Mouse (Mus musculus) brain, embryonic 14.5 days (tissue): ENCODE results near the gene Slc26a11. TPM values are rescaled to one million over a fixed set of nuclear protein-coding genes. Genes with fewer than 3 reads are reported as not detected.

Experiments used
- DNase-seq: peaks from one replicate; pipeline ENCODE4 v3.0.0-alpha.2; 2011; ENCODE audit warnings: low read depth
- CTCF ChIP-seq: fragments of 200-500 bp; IDR thresholded peaks from 2 replicates; pipeline ENCODE4 v1.5.1; 2012; ENCODE audit warnings: inconsistent platforms, mild to moderate bottlenecking, moderate library complexity, borderline replicate concordance; ENCODE audit not compliant: insufficient read depth, insufficient read length; ENCODE audit errors: extremely low read depth
- POLR2A ChIP-seq: fragments of 200-500 bp; IDR thresholded peaks from 2 replicates; pipeline ENCODE4 v1.6.1; 2012; ENCODE audit warnings: mild to moderate bottlenecking, inconsistent platforms, borderline replicate concordance; ENCODE audit not compliant: poor library complexity, insufficient read depth, insufficient read length, severe bottlenecking; ENCODE audit errors: extremely low read depth
- polyA plus RNA-seq: library from polyadenylated mRNA; depleted of rRNA; stranded (reverse); fragments of >200 nt; gene quantifications from 2 replicates; pipeline ENCODE4 v1.2.3, GENCODE M21; 2012; rRNA removed

Gene Slc26a11
- polyA plus RNA-seq, 1 experiment: 10.0 TPM

DNA sequence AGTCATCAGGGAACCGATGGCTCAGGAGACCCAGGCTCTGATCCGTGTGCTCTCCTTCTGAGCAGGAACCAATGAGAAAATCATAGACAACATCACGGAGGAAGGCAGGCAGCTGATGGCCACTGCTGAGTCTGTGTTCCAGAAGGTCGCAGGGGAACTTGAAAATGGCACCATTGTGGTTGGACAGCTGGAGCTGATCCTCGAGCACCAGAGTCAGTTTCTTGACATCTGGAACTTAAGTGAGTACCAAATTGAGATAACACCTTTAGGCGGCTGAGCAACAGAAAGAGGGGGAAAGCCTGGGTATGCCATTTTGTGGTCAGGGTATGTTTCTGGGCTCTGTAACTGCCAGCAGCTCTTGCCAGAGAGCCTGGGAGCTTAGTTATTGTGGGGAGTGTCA, 72.1 kb downstream of the Slc26a11 start:
- DNase-seq: no peak
- TF ChIP-seq CTCF (no peak), POLR2A (no peak)

DNA sequence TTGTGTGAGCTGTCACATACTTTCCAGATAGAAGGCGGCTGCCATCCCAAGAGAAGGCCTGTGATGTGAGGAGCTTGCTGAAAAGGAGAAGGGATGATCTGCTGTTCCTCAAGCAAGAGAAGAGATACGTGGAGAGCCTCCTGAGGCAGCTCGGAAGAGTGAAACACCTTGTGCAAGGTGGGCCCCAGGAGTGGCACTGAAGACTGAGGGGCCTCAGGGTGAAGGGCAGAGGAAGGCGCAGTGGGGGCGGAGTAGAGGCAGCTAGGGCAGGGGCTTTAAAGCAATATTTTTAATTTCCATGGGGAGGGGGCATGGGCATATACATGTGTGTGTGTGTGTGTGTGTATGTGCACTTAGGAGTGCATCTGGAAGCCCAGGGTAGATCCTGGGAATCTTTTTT, 72.6 kb downstream of the Slc26a11 start:
- no peak for DNase-seq
- TF ChIP-seq CTCF (no peak), POLR2A (no peak)

DNA sequence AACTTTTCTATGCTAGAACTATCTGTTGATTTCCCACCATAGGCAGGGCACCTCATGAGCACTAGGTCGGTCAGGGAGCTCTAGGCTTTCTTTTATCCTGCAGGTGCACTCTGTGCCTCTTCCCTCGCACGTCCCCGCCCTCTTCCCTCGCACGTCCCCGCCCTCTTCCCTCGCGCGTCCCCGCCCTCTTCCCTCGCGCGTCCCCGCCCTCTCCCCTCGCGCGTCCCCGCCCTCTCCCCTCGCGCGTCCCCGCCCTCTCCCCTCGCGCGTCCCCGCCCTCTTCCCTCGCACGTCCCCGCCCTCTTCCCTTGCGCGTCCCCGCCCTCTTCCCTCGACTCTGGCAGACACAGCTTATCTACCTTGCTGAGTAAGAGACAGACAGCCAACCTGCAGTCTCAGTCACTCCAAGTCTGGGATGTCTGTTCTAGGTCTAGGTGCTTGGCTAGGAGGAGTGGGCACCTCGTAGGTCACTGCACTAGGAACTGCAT, 73.3 kb downstream of the Slc26a11 start:
- TF ChIP-seq POLR2A: no peak
- TF ChIP-seq CTCF: no peak
- DNase-seq: peak; percentile 84

Other genes starting within 250 kb of the Slc26a11 start
- 69.8 and 99.3 TPM in 2 replicates for gene Tbc1d16, start 127.1 kb upstream of the Slc26a11 start, polyA plus RNA-seq
- 11.0 and 17.0 TPM in 2 replicates for gene Ccdc40, start 127.0 kb upstream of the Slc26a11 start, polyA plus RNA-seq
- 93.3 and 102 TPM in 2 replicates for gene Gaa, start 87.7 kb upstream of the Slc26a11 start, polyA plus RNA-seq
- gene Eif4a3, start 55.5 kb upstream of the Slc26a11 start, polyA plus RNA-seq: 188 and 217 TPM in 2 replicates
- gene Card14, start 47.8 kb upstream of the Slc26a11 start, polyA plus RNA-seq: 0.18 and 0.22 TPM in 2 replicates
- gene Sgsh, start within 50 bp of the Slc26a11 start, polyA plus RNA-seq: 3.6 and 5.8 TPM in 2 replicates
- 2.3 and 2.8 TPM in 2 replicates for gene Rnf213, start 37.5 kb downstream of the Slc26a11 start, polyA plus RNA-seq
- gene Endov, start 135.8 kb downstream of the Slc26a11 start, polyA plus RNA-seq: 33.8 and 34.1 TPM in 2 replicates
- gene Nptx1, start 192.2 kb downstream of the Slc26a11 start, polyA plus RNA-seq: 9.2 and 14.7 TPM in 2 replicates
- gene Rptor, start 247.3 kb downstream of the Slc26a11 start, polyA plus RNA-seq: 23.4 and 34.4 TPM in 2 replicates